Mouse (Mus musculus) hindbrain, embryonic 16.5 days (tissue): Measurements from ENCODE around the gene Man1a2. TPM values are rescaled to one million over a fixed set of nuclear protein-coding genes. Genes with fewer than 3 reads are reported as not detected.

Source experiments
- ATAC-seq: fragments of 200-750 bp; cut with Nextera tagmentation; 2 replicates; pipeline ENCODE4 v1.8.0; 2017; ENCODE audit warnings: moderate TSS enrichment, moderate library complexity
- H3K27ac ChIP-seq: fragments of 300-500 bp; sonication (generic); 2 replicates; pipeline ENCODE4 v1.5.1; 2014; ENCODE audit warnings: low read depth, mild to moderate bottlenecking, control low read depth, low read length, moderate library complexity
- H3K27me3 ChIP-seq: fragments of 300-500 bp; sonication (generic); replicated peaks from 2 replicates; pipeline ENCODE4 v1.6.1; 2014; ENCODE audit warnings: low read length; ENCODE audit not compliant: control insufficient read depth, insufficient read depth
- H3K36me3 ChIP-seq: fragments of 300-500 bp; sonication (generic); 2 replicates; pipeline ENCODE4 v1.6.1; 2014; ENCODE audit warnings: mild to moderate bottlenecking, low read length, moderate library complexity, mixed read lengths; ENCODE audit not compliant: control insufficient read depth, insufficient read depth
- H3K4me1 ChIP-seq: fragments of 300-500 bp; sonication (generic); 2 replicates; pipeline ENCODE4 v1.6.1; 2014; ENCODE audit warnings: low read depth, low read length; ENCODE audit not compliant: control insufficient read depth, insufficient read depth
- H3K4me2 ChIP-seq: fragments of 300-500 bp; sonication (generic); 2 replicates; pipeline ENCODE4 v1.6.1; 2014; ENCODE audit warnings: mild to moderate bottlenecking, low read length, control low read depth, moderate library complexity
- H3K4me3 ChIP-seq: fragments of 300-500 bp; sonication (generic); 2 replicates; pipeline ENCODE4 v1.5.1; 2014; ENCODE audit warnings: mild to moderate bottlenecking, low read length, control low read depth, moderate library complexity
- H3K9ac ChIP-seq: fragments of 300-500 bp; sonication (generic); 2 replicates; pipeline ENCODE4 v1.6.1; 2014; ENCODE audit warnings: low read depth, mild to moderate bottlenecking, control low read depth, low read length, moderate library complexity
- H3K9me3 ChIP-seq: fragments of 300-500 bp; sonication (generic); 2 replicates; pipeline ENCODE4 v1.6.1; 2014; ENCODE audit warnings: mild to moderate bottlenecking, low read length, moderate library complexity; ENCODE audit not compliant: control insufficient read depth
- WGBS: fragments of 180-500 bp; shearing (Covaris S2); extraction: QIAGEN DNeasy Blood & Tissue Kit; methylation state at CpG from one replicate; pipeline ENCODE4 v1.1.7; 2014; 5-methylcytosine and 5-hydroxymethylcytosine counted together
- polyA plus RNA-seq: library from polyadenylated mRNA; unstranded; fragments of >200 nt; fragmentation: Nextera tagmentation; extraction: Ambion mirVana; gene quantifications from 2 replicates; pipeline ENCODE4 v1.2.1, GENCODE M21; 2015

Man1a2 gene
- polyA plus RNA-seq, 1 experiment from 2014 or later = 20.8 TPM

DNA sequence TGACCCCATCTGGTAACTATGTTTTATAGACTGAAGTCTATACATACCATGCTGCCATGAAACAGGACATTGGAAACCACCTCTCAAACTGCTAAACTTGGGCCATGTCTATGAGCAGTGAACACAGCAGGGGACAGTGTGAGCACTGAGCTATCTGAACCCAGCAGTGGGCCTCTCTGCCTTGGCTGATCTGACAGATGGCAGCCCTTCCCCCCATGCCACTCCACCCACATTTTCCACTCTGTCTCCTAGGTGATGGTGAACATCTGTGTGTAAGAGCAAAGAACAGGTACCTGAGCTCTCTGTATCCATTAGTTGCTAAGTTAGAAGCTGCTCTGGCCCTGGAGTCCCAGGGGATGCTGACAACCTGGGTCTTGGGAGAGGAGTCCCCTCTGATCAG, 151.9 kb downstream of the Man1a2 start:
- Histone ChIP-seq H3K9ac (no peak overlapping the region), H3K27me3 (no peaks in the 10 kb centered on the region), H3K36me3 (no peaks in the 10 kb centered on the region), H3K27ac (no peak overlapping the region), H3K4me1 (no peaks in the 10 kb centered on the region), H3K4me3 (no peak overlapping the region), H3K9me3 (no peaks in the 10 kb centered on the region), H3K4me2 (no peak overlapping the region)
- no peak for ATAC-seq

DNA sequence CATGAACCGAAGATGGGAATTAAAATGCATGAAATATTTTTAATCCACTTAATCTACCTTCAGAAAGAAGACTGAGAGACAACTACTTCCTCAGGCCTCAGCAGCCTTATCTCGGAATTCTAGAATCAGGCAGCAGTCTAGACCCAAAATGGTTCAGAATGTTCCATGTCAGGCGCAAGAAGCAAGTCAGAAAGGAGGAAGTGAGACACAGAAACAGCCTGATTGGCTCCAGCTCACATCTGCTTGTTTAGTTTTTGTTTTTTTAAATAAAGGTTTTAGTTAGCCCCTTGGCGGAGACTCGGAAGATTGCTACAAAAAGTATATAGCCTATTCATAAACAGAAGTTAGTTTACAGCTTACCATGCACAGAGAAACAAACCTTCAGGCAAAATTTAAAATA, 154.4 kb downstream of the Man1a2 start:
- no peak overlapping the region for H3K9ac ChIP-seq
- no peaks in the 10 kb centered on the region for H3K36me3 ChIP-seq
- no peaks in the 10 kb centered on the region for H3K27me3 ChIP-seq
- WGBS = 94% methylated on average over 5 of the region's 5 CpGs
- no peaks in the 10 kb centered on the region for H3K4me1 ChIP-seq
- H3K27ac ChIP-seq = no peak overlapping the region
- no peak for ATAC-seq
- H3K4me3 ChIP-seq = no peak overlapping the region
- H3K9me3 ChIP-seq = no peaks in the 10 kb centered on the region
- no peak overlapping the region for H3K4me2 ChIP-seq

DNA sequence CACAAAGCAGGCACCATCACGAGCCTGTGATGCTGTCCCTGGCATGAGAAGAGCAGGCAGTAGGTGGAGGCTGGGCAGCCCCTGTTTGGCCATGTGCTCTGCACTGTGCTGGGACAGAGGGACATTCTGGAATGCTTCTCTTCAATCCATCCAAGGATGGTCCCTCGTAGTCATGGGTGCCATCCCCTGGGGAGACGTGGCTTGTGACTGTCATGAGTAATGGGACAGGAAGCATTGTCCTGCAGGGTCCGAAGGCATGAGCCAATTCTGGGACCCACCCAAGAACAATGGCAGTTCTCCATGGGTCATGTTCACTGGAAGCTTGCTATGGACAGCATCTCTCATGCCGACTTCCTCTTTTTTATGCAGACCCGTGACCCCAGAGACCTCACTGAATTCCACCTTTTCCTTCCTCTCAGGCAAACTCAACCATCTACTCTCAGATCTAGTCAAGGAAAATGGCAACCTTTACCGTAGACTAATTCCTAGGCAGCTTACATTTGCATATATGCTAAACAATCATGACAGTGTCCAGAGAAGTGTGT, 155.0 kb downstream of the Man1a2 start:
- Histone ChIP-seq H3K9ac (no peak overlapping the region), H3K4me3 (no peak overlapping the region), H3K36me3 (no peaks in the 10 kb centered on the region), H3K27ac (no peak overlapping the region), H3K4me2 (no peak overlapping the region), H3K9me3 (no peaks in the 10 kb centered on the region), H3K27me3 (no peaks in the 10 kb centered on the region), H3K4me1 (no peaks in the 10 kb centered on the region)
- WGBS = 79% methylated on average over 7 of the region's 7 CpGs
- ATAC-seq = no peak

DNA sequence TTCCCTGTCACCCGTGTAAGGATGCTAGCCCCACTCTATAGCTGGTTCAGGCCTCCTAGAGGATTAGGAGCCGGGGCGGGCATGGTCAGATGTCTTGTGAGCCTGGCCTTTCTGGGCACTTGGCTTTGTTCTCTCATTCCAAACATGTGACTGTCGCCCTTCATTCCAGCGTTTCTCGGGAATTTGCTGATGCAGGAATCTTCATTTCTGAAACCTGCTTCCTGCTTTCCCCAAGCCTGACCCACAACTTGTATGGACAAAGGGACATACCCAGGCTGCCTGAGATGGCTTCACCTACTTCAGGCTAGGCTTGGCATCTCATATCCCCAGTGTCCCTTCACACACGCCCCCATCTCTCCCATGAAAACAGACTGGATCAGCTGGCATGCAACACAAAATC, 162.6 kb downstream of the Man1a2 start:
- no peak overlapping the region for H3K27ac ChIP-seq
- H3K36me3 ChIP-seq = no peaks in the 10 kb centered on the region
- H3K4me2 ChIP-seq = no peak overlapping the region
- H3K9me3 ChIP-seq = no peaks in the 10 kb centered on the region
- no peaks in the 10 kb centered on the region for H3K4me1 ChIP-seq
- no peaks in the 10 kb centered on the region for H3K27me3 ChIP-seq
- 83% methylated on average over 7 of the region's 7 CpGs for WGBS
- ATAC-seq = no peak
- no peak overlapping the region for H3K9ac ChIP-seq
- no peak overlapping the region for H3K4me3 ChIP-seq

DNA sequence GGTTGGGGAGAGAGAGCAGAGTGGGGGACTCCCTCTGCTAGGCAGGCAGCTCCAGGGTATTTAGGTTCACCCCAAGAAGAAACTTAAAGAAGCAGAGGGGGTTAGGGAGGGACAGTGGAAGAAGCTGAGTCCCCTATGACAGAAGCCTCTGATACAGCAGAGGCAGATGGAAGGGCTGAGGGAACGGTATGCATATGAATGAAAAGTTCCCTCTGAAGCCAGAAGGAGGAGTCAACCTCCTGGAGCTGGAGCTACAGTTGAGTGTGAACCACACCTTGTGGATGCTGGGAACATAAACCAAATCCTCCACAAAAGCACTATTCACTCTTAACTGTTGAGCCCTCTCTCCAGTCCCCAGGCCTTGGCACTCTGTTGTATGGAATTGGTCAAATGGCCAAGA, 163.7 kb downstream of the Man1a2 start:
- no peaks in the 10 kb centered on the region for H3K4me1 ChIP-seq
- no peaks in the 10 kb centered on the region for H3K27me3 ChIP-seq
- no peak for ATAC-seq
- H3K4me2 ChIP-seq = no peak overlapping the region
- no peak overlapping the region for H3K27ac ChIP-seq
- H3K36me3 ChIP-seq = no peaks in the 10 kb centered on the region
- H3K4me3 ChIP-seq = no peak overlapping the region
- H3K9me3 ChIP-seq = no peaks in the 10 kb centered on the region
- WGBS = 42% methylated on average over 1 of the region's 1 CpGs
- no peak overlapping the region for H3K9ac ChIP-seq

DNA sequence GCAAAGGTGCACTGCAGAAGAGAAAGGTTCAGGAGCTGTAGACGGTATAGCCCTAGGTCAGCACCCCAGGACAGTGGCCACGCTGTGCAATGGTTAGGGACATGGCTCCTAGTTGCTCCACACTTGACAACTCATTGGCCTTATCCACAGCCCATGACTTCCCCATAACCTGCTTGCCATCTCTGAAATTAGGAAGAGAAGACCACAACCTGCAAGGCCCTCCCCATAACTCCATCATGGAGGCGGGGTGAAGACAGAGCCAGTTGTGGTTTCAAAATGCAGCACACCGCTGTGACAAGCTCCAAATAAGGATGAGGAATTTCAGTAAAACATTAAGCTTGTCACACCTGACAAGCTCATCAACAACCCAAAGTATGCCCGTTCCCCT, 169.6 kb downstream of the Man1a2 start:
- no peak overlapping the region for H3K27ac ChIP-seq
- no peaks in the 10 kb centered on the region for H3K9me3 ChIP-seq
- WGBS = 89% methylated on average over 5 of the region's 5 CpGs
- H3K4me1 ChIP-seq = no peaks in the 10 kb centered on the region
- no peak overlapping the region for H3K9ac ChIP-seq
- H3K27me3 ChIP-seq = no peaks in the 10 kb centered on the region
- no peaks in the 10 kb centered on the region for H3K36me3 ChIP-seq
- ATAC-seq = no peak
- H3K4me2 ChIP-seq = no peak overlapping the region
- H3K4me3 ChIP-seq = no peak overlapping the region

DNA sequence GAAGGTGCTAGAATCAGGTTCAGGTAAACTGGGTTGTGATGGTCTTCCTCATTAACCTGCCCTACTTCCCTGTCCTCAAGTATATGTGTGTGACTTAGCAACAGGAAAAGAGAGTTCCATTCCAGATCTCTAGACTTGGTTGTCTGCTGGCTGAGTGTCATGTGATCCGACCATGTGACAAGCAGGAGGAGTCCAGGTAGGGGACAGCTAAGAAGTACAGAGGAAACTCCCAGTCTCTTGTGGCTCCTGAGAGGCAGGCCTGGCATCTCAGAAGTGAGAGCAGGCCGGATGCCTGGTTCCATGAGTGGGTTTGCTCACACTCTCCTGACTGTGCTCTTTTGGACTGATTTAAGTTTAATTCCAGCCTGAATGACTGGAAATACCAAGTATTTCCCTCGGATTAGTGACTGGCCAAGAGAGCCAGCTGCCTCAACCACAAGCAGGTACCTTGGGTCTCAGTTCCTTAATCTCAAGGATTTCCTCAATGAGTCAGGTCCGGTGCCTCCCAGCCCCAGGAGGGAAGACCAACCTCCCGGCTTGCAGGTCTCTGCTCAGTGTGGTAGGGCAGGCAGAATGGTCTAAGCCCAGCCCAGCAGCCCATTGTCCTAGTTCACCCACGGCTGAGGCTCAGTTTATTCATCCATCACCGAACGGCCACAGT, 170.1 kb downstream of the Man1a2 start:
- H3K27ac ChIP-seq = no peak overlapping the region
- H3K9ac ChIP-seq = no peak overlapping the region
- no peaks in the 10 kb centered on the region for H3K27me3 ChIP-seq
- H3K4me1 ChIP-seq = no peaks in the 10 kb centered on the region
- no peak overlapping the region for H3K4me3 ChIP-seq
- H3K4me2 ChIP-seq = no peak overlapping the region
- no peak for ATAC-seq
- no peaks in the 10 kb centered on the region for H3K9me3 ChIP-seq
- WGBS = 78% methylated on average over 8 of the region's 8 CpGs
- no peaks in the 10 kb centered on the region for H3K36me3 ChIP-seq

Other genes with a start within 250 kb of the Man1a2 start
- gene Tent5c, start 196.2 kb downstream of the Man1a2 start, polyA plus RNA-seq = 3.3 and 4.8 TPM in 2 replicates
- not detected in 2 replicates for gene Vtcn1, start 140.0 kb upstream of the Man1a2 start, polyA plus RNA-seq
- gene Trim45, start 236.7 kb upstream of the Man1a2 start, polyA plus RNA-seq = 7.6 and 8.7 TPM in 2 replicates